Mouse (Mus musculus): Measurements from ENCODE around the gene Wrnip1.

GRCm38 (mm10) chr13:32841349-32841748 lies 39.5 kb downstream of the Wrnip1 start:
- TF ChIP-seq MAZ (IDR thresholded peaks at IDR 0.05; ENCODE audit: low read depth, low read length) = no peak
- no peak for TF ChIP-seq EP300 (IDR thresholded peaks at IDR 0.05; ENCODE audit: low read depth in 1 of 2, low read length in 2 of 2)
- TF ChIP-seq CTCF (IDR thresholded peaks at IDR 0.05 in 2 of 3, conservative IDR thresholded peaks at IDR 0.05 in 1 of 3; ENCODE audit: control insufficient read depth in 1 of 3, insufficient read depth in 1 of 3, low read depth in 2 of 3, low read length in 3 of 3, poor library complexity in 1 of 3, severe bottlenecking in 1 of 3) = no peak
- TF ChIP-seq GATA1 (IDR thresholded peaks at IDR 0.05; ENCODE audit: low read depth, low read length) = no peak
- TF ChIP-seq POLR2A (IDR thresholded peaks at IDR 0.05; ENCODE audit: control insufficient read depth in 1 of 2, insufficient read depth in 1 of 2, low read depth in 1 of 2, low read length in 2 of 2, poor library complexity in 1 of 2) = no peak
